Mouse (Mus musculus) embryo, embryonic 10.5 days (tissue): ENCODE measurements around the gene March6.

ENCODE experiments used
- DNase-seq: peaks from one replicate; pipeline ENCODE4 v3.0.0-alpha.2; 2015; ENCODE audit warnings: low spot score

March6 gene

GRCm38 (mm10) chr15:31530659-31531445 lies at the start of gene March6:
Gene March6, minus strand, starts transcription at chr15:31531053.
- DNase-seq = peak; percentile 93

- DNase-seq = no peak
Observed at GRCm38 (mm10) chr15:31576076-31576475, 45.2 kb upstream of the March6 start.

- no peak for DNase-seq
Observed at GRCm38 (mm10) chr15:31573692-31574091, 42.8 kb upstream of the March6 start.

DNA sequence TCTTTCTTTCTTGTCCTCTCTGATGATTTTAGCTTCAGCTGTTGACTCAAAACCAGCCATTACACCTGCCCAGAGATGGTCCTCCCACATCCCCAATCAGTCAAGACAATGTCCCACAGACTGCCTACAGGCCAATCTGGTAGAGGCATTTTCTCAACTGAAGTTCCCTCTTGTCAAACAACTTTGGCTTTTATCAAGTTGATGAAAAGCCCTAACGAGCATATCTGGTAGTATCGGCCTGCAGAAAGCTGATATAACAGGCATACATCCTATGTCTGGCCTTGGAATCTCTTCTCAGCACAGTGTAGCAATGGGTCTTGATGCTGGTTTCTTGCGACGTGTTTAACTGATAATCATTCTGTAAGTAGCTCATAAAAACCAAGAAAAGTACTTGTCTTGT lies 42.4 kb upstream of the March6 start:
- no peak for DNase-seq

DNA sequence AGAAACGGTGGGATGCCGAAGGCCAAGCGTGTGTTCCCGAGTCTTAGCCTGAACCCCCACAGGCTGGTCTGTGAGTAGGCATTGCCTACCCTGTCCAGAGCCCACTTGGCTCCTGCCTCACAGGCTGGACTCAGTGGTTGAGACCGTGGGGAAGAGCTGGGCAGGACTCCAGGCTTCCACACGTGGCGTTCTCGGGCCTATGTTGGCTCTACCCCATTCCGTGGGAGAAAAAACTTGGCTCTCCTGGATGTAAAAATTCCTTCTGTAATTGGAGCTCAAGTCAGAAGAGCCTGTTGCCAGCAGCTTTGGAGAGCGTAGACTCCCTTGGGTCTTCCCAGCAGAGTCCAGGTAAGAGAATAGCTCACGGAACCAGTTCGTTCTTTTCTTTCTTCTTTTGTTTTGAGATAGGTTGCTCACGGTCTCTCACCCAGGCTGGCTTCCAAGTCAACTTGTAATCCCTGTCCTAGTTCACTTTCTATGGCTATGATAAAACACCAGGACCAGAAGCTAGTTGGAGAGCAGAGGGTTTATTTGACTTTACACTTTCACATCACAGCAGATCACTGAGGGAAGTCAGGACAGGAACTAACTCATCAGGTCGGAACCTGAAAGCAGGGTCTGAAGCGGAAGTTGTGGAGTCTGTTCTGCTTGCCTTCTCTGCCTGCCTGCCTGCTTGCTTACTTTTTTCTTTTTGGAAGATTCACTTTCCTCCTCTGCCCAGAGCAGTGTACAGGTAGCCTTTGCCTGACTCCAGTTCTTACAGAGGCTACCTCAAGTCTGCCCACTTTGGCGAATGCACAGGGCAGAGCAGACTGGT lies 41.3 kb upstream of the March6 start:
- no peak for DNase-seq

DNA sequence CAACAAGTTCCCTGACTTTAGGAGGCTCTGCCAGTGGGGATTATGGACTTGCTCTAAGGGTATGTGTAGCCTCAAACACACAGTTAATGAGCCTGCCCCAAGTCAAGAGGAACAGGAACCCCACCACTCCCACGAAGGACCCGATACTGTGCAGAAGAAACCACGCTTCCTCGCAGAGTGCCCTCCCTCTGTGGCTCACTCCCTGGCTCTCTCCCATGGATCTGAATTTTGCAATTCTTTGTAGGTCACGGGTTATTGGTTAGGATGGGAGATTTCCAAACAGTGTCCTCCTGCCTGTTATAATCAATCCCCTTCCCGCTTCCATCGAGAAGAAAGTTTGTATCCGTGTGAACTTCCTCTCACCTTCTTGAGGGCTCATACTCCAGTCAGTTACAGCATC lies 40.1 kb upstream of the March6 start:
- DNase-seq = no peak

GRCm38 (mm10) chr15:31569325-31570022 lies 38.6 kb upstream of the March6 start:
- DNase-seq = no peak

DNA sequence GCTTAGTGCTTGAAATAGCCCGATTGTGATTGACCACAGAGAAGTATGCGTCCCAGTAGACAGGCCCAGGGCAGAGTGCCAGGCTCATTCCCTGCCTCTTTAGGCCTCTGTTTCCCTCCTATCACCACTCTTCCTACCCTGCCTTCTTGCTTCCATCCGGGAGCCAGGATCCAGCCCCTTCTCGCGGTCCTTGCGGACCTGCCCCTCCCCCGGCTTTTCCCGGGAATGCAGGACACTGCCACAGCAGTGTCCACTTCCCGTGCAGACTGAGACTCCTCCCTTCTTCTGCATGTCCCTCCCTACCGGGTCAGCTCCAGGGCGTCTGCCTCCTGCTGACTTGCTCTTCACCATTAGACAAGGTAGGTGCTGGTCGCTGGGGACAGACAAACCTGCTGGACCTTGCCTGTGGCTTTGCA lies 37.7 kb upstream of the March6 start:
- DNase-seq = peak; percentile 60

- DNase-seq = no peak
Observed at GRCm38 (mm10) chr15:31567431-31567830, 36.6 kb upstream of the March6 start.

DNA sequence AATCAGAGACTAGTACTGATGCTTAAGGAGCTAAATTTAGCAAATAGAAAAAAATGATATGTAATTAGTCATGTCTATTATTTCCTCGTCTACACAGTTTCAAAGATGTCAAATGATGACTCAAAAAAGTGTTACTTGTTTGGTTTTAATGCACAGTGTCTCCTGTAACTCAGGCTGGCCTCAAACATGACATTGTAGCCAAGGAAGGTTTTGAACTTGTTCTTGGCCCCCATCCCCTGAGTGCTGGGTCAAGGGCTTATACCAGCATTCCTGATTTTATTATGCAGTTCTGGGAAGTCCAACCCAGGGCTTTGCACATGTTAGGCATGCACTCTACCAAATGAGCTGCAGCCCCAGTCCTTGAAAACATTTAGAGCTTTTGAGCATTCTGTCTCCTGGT lies 34.9 kb upstream of the March6 start:
- DNase-seq = no peak

- no peak for DNase-seq
Observed at GRCm38 (mm10) chr15:31565184-31565583, 34.3 kb upstream of the March6 start, which contains the start of gene Cmbl. Gene Cmbl, plus strand, starts transcription at chr15:31565389.

DNA sequence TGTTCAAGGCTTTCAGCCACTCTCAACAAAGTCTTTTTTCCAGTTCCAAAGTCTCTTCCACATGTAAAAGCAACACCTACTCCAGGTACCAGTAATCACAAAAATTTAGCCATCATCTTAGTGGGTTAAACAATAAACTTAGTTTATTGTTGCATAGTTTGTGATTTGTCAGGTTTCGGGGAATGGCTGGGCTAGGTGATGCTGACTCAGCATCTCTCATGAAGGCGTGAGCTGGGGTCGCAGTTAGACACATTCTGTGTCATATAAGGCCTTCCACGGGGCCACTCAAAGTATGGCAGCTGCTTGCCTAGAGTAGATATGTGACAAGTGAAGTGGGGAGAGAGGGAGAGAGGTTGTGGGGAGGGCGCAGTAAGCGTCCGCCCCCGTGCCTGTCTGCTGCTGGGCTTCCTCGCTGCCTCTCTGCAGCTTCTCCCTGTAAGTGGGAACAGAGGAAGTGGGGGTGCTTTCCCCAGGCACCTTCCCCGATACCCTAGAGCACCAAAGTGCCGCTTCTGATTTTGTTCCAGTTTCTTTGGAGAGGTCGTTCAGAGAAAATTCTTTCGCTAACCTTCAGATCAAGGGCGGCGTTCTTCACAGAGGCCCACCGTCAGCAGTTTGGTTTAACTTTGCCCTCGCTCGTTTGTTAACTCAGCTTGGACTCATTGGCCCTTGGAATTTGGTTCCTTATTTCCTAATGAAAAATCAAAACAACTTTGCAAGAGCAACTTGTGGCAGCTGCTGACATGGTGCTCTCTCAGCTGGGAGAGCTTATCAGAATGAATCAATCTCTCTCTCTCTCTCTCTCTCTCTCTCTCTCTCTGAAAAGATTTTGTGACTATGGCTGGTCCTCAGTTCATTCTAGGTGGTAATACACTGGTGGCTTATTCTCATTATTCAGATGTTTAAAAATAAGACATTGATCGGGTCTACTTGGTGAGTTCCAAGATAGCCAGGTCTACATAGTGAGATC lies 33.0 kb upstream of the March6 start:
- DNase-seq = peak; percentile 55

DNA sequence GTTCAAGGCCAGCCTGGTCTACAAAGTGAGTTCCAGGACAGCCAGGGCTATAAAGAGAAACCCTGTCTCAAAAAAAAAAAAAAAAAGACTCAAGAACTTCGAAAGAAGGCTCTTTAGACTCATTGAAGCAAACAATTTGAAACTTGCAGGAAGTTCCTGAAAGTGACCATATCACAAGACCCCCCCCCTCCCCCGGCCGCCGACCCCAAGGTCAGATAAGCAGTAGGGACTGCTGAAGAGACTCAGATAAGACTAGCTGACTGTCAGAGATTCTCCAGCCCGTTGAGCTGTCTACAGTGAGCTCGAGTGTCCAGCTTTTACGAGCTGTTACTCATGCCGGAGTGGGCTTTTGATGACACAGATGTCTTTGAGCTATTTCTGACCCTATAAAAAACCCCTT lies 32.0 kb upstream of the March6 start:
- no peak for DNase-seq

DNA sequence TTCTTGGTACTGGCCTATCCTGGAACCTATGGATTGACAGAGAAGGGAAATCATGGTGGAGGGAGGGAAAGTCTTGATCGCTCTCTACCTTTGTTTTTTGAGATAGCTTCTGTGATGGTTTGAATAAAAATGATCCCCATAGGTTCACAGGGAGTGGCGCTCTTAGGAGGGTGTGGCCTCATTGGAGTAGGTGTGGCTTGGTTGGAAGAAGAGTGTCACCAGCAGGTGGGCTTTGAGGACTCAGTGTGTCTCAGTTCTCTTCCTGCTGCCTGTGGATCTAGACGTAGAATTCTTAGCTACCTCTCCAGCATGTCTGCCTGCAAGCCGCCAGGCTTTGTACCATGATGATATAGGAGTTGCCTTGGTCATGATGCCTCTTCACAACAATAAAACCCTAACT lies 31.1 kb upstream of the March6 start:
- no peak for DNase-seq

GRCm38 (mm10) chr15:31561390-31561789 lies 30.5 kb upstream of the March6 start:
- no peak for DNase-seq

DNA sequence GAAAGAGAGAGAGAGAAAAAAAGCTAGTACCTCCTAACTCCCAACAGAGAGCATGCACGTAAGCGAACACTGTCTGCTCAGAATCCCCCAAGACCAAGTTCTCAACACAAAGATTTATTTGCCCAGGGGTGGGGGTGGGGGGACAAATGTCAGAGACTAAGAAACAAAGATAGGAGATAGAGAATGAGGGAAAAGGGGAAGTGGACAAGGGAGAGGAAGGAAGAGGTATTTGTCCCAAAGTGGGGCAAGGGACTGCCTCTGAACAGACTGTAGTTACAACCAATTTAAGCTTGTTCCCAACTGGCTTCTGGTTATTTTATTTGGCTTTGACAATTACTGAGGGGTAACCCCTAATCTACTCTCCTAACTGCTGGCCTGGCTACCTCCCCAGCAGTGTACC lies 24.0 kb upstream of the March6 start:
- no peak for DNase-seq

GRCm38 (mm10) chr15:31550381-31550780 lies 19.5 kb upstream of the March6 start:
- no peak for DNase-seq

DNA sequence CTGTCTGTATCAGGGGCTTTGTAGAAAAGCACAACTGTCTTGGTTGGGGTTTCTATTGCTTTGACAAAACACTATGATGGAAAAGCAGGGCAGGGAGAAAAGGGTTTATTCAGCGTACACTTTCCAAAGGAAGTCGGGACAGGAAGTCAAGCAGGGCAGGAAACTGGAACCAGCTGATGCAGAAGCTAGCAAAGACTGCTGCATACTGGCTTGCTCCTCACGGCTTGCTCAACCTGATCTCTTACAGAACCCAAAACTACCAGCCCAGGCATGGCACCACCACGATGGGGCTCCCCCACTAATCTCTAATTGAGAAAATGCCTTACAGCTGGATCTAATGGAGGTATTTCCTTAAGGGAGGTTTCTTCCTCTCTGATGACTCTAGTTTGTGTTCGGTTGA lies 16.6 kb upstream of the March6 start:
- no peak for DNase-seq

GRCm38 (mm10) chr15:31546291-31546690 lies 15.4 kb upstream of the March6 start:
- no peak for DNase-seq

GRCm38 (mm10) chr15:31545058-31545457 lies 14.2 kb upstream of the March6 start:
- DNase-seq = no peak

DNA sequence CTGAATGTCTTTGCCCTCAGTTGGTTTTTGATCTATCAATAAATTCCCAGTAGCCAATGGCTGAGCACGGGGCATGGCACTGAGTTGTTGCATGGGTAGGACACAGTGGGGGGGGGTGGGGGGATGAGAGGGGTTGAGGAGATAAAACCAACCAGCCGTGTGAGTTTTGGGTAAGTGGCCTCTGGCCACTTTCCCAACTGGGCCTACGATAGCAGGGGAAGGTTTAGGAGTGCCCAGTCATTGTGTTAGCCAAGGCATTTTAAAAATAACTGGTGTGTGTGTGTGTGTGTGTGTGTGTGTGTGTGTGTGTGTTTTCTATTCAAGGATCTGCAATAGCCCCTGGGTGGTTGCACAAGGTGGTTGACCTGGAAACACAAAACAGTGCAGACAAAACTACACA lies 12.4 kb upstream of the March6 start:
- no peak for DNase-seq
